Mouse (Mus musculus) heart, adult 9 months (tissue): ENCODE results near the gene Fam126b.
"Not testable (repeated sequence)": the region's sequence is repeated elsewhere in the genome, so short reads cannot be mapped to it uniquely, and the experiment has no call there.

Source experiments
- DNase-seq, 2 experiments: peaks; one replicate each; pipeline ENCODE4 v3.0.0; 2022; ENCODE audit warnings: low spot score in 2 of 2

The Fam126b gene

GRCm38 (mm10) chr1:58586171-58586997 is at the start of gene Fam126b, which contains the start of gene Ndufb3:
Gene Fam126b, minus strand, starts transcription at chr1:58586323.
Gene Ndufb3, plus strand, starts transcription at chr1:58586384.
- peak; percentile 91 to 94 for DNase-seq

- not testable (repeated sequence) for DNase-seq
These were observed 42.7 kb upstream of the Fam126b start for GRCm38 (mm10) chr1:58628847-58629246.

GRCm38 (mm10) chr1:58621996-58622748 is 36.0 kb upstream of the Fam126b start:
- DNase-seq: peak; percentile 6 to 19

GRCm38 (mm10) chr1:58621251-58621650 is 35.1 kb upstream of the Fam126b start:
- peak; percentile 10 to 30 for DNase-seq

GRCm38 (mm10) chr1:58618766-58619165 is 32.6 kb upstream of the Fam126b start:
- DNase-seq: no peak

GRCm38 (mm10) chr1:58617978-58618668 is 32.0 kb upstream of the Fam126b start:
- DNase-seq: no peak

GRCm38 (mm10) chr1:58617076-58617475 is 31.0 kb upstream of the Fam126b start:
- no peak for DNase-seq

- DNase-seq: no peak
These were observed 30.1 kb upstream of the Fam126b start for GRCm38 (mm10) chr1:58616176-58616575.

- no peak for DNase-seq
These were observed 29.0 kb upstream of the Fam126b start for GRCm38 (mm10) chr1:58615146-58615545.

- DNase-seq: peak; percentile 23 to 57
These were observed 28.3 kb upstream of the Fam126b start for GRCm38 (mm10) chr1:58614424-58614823.

GRCm38 (mm10) chr1:58613786-58614185 is 27.7 kb upstream of the Fam126b start:
- DNase-seq: peak; percentile 13 to 27

- DNase-seq: no peak
These were observed 24.5 kb upstream of the Fam126b start for GRCm38 (mm10) chr1:58610611-58611010.

GRCm38 (mm10) chr1:58610166-58610565 is 24.0 kb upstream of the Fam126b start:
- no peak for DNase-seq

- not testable (repeated sequence) for DNase-seq
These were observed 23.5 kb upstream of the Fam126b start for GRCm38 (mm10) chr1:58609591-58609990.

- DNase-seq: no peak
These were observed 17.6 kb upstream of the Fam126b start for GRCm38 (mm10) chr1:58603738-58604137.

- DNase-seq: no peak
These were observed 16.6 kb upstream of the Fam126b start for GRCm38 (mm10) chr1:58602681-58603080.

GRCm38 (mm10) chr1:58587491-58587890 is 1.4 kb upstream of the Fam126b start:
- DNase-seq: no peak

GRCm38 (mm10) chr1:58585373-58586170 is 551 bp downstream of the Fam126b start:
- DNase-seq: no peak

GRCm38 (mm10) chr1:58584271-58584670 is 1.9 kb downstream of the Fam126b start:
- DNase-seq: no peak

- no peak for DNase-seq
These were observed 3.5 kb downstream of the Fam126b start for GRCm38 (mm10) chr1:58582611-58583010.

GRCm38 (mm10) chr1:58579179-58579578 is 6.9 kb downstream of the Fam126b start:
- DNase-seq: no peak
